Mouse (Mus musculus): ENCODE data around the gene Lsp1.

DNA sequence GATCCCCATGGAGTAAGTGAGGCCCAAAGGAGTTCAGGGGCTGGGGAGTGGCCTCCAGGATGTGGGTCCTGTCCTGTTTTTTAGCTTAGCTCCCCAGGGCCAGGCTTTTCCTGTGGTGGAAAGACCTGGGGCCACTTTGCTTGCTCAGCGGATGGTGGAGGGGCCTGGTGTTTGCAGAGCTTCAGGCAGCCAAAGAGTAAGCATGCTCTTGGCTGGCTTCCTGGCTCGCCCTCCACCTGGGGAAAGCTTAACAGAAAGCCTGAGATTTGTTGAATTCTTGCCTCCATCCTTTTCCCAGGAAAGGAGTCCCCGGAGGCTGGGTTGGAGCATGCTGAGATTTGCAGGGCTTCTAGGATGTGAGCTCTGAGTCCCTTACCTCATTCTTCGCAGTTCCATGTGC, 74.5 kb downstream of the Lsp1 start:
- no peak for TF ChIP-seq GATA1 (IDR thresholded peaks at IDR 0.05; ENCODE audit: borderline replicate concordance, low read length)
- no peak for TF ChIP-seq CTCF (IDR thresholded peaks at IDR 0.05; ENCODE audit: low read depth, low read length)
- TF ChIP-seq TAL1 (conservative IDR thresholded peaks at IDR 0.05; ENCODE audit: low read depth, low read length), result no peak
- no peak for TF ChIP-seq GATA2 (IDR thresholded peaks at IDR 0.05; ENCODE audit: borderline replicate concordance, low read depth, low read length)

All from G1E (cell line).